Mouse (Mus musculus) frontal cortex, adult (tissue): ENCODE measurements at regions not wholly inside any gene's neighbourhood (a gene's known extent, or its start where the extent isn't known, plus 50 kb on each side); places are given as distances from the start of the nearest gene placed in this dataset.

Experiments
- ATAC-seq: cut with Nextera tagmentation; 2 replicates; pipeline ENCODE4 v1.9.2; 2017; ENCODE audit warnings: mild to moderate bottlenecking, moderate library complexity, mixed read lengths; ENCODE audit not compliant: low TSS enrichment

- ATAC-seq = no peak
Measured at GRCm38 (mm10) chr19:44626261-44626660, 63.6 kb downstream of the Hif1an start.

GRCm38 (mm10) chr19:44629705-44630104 is 67.1 kb downstream of the Hif1an start:
- no peak for ATAC-seq

GRCm38 (mm10) chr19:44631356-44632007 is 68.8 kb downstream of the Hif1an start:
- ATAC-seq = no peak

GRCm38 (mm10) chr19:44637145-44637719 is 74.6 kb downstream of the Hif1an start:
- ATAC-seq = no peak

GRCm38 (mm10) chr19:44640021-44640420 is 77.4 kb downstream of the Hif1an start:
- ATAC-seq = no peak

- ATAC-seq = no peak
Measured at GRCm38 (mm10) chr19:44640551-44640950, 77.9 kb downstream of the Hif1an start.

GRCm38 (mm10) chr19:44642294-44642693 is 79.6 kb downstream of the Hif1an start:
- no peak for ATAC-seq

GRCm38 (mm10) chr19:44644376-44644775 is 81.7 kb downstream of the Hif1an start:
- no peak for ATAC-seq

- no peak for ATAC-seq
Measured at GRCm38 (mm10) chr19:44644929-44645328, 82.3 kb downstream of the Hif1an start.

GRCm38 (mm10) chr19:44646548-44646947 is 83.9 kb downstream of the Hif1an start:
- no peak for ATAC-seq

GRCm38 (mm10) chr19:44649206-44649605 is 86.6 kb downstream of the Hif1an start:
- no peak for ATAC-seq

- ATAC-seq = no peak
Measured at GRCm38 (mm10) chr19:44650841-44651240, 88.2 kb downstream of the Hif1an start.

- ATAC-seq = no peak
Measured at GRCm38 (mm10) chr19:44651605-44652004, 89.0 kb downstream of the Hif1an start.

- 0 out of 2 replicates have a peak, but pooled peaks have one; percentile 44 for ATAC-seq
Measured at GRCm38 (mm10) chr19:44655719-44656118, 93.1 kb downstream of the Hif1an start.

- ATAC-seq = no peak
Measured at GRCm38 (mm10) chr19:44659316-44659715, 96.5 kb upstream of the Pax2 start.

- ATAC-seq = no peak
Measured at GRCm38 (mm10) chr19:44669535-44669958, 86.3 kb upstream of the Pax2 start.

GRCm38 (mm10) chr19:44674621-44675245 is 81.1 kb upstream of the Pax2 start:
- no peak for ATAC-seq

- ATAC-seq = no peak
Measured at GRCm38 (mm10) chr19:44676555-44677120, 79.2 kb upstream of the Pax2 start.

GRCm38 (mm10) chr19:44677295-44677694 is 78.5 kb upstream of the Pax2 start:
- no peak for ATAC-seq

GRCm38 (mm10) chr19:44678686-44679085 is 77.2 kb upstream of the Pax2 start:
- ATAC-seq = no peak

GRCm38 (mm10) chr19:44681675-44682074 is 74.2 kb upstream of the Pax2 start:
- ATAC-seq = no peak

GRCm38 (mm10) chr19:44683191-44683590 is 72.7 kb upstream of the Pax2 start:
- no peak for ATAC-seq

- ATAC-seq = no peak
Measured at GRCm38 (mm10) chr19:44684061-44684514, 71.8 kb upstream of the Pax2 start.
